21 mouse cellular contexts compared by ENCODE assay signal in genomic region chr16:90208996-90209395, GRCm38 (mm10). TPM values are rescaled to one million over a fixed set of nuclear protein-coding genes. Genes with fewer than 3 reads are reported as not detected.
DNase-seq lines count a peak whose midpoint lies in the region; ATAC-seq and TF ChIP-seq lines count a peak whose summit lies in the region.
"Had no signal": no experiment of that assay in that cellular context is flagged by ENCODE, and none has a peak within 500 bp of the region (broad histone marks: within the 10 kb centered on the region; RNA-seq: fewer than 3 reads in every experiment).

No protein-coding gene starts in this region.

- peaks cover 2% of the 10 kb centered on the region; the same call in 1 of the 2 replicates for H3K4me1 ChIP-seq in lung, postnatal 0 days (ENCODE audit: insufficient read depth, low read depth, low read length)
- H3K4me1 ChIP-seq: embryonic facial prominence, embryonic 10.5 days; embryonic facial prominence, embryonic 12.5 days; forebrain, embryonic 13.5 days; forebrain, embryonic 15.5 days had no signal

- no peaks in the 10 kb centered on the region for H3K9me3 ChIP-seq in lung, postnatal 0 days (ENCODE audit: low read length)
- H3K9me3 ChIP-seq: embryonic facial prominence, embryonic 10.5 days; embryonic facial prominence, embryonic 12.5 days; forebrain, embryonic 13.5 days; forebrain, embryonic 15.5 days had no signal

- WGBS in lung, postnatal 0 days = 55% methylated on average over 3 of the region's 3 CpGs

- no peaks in the 10 kb centered on the region for H3K27me3 ChIP-seq in lung, postnatal 0 days (replicated peaks; ENCODE audit: insufficient read depth, low read length)
- H3K27me3 ChIP-seq: embryonic facial prominence, embryonic 12.5 days; forebrain, embryonic 13.5 days; forebrain, embryonic 15.5 days; Patski had no signal

- H3K4me3 ChIP-seq in lung, postnatal 0 days (ENCODE audit: low read depth, low read length) = no peak overlapping the region
- H3K4me3 ChIP-seq: embryonic facial prominence, embryonic 10.5 days; embryonic facial prominence, embryonic 12.5 days; forebrain, embryonic 13.5 days; forebrain, embryonic 15.5 days had no signal

- no peak for TF ChIP-seq EP300 in lung, postnatal 0 days (IDR thresholded peaks at IDR 0.05)

- peak overlapping the region; percentile 38 for H3K27ac ChIP-seq in lung, postnatal 0 days (ENCODE audit: low read length)
- H3K27ac ChIP-seq: embryonic facial prominence, embryonic 10.5 days; embryonic facial prominence, embryonic 12.5 days; forebrain, embryonic 13.5 days; forebrain, embryonic 15.5 days had no signal

- H3K4me2 ChIP-seq in lung, postnatal 0 days (replicated peaks; ENCODE audit: low read depth, low read length) = no peak overlapping the region
- H3K4me2 ChIP-seq: embryonic facial prominence, embryonic 12.5 days; forebrain, embryonic 13.5 days; forebrain, embryonic 15.5 days had no signal

- H3K36me3 ChIP-seq in lung, postnatal 0 days (ENCODE audit: insufficient read depth, low read length) = no peaks in the 10 kb centered on the region
- H3K36me3 ChIP-seq: embryonic facial prominence, embryonic 10.5 days; embryonic facial prominence, embryonic 12.5 days; forebrain, embryonic 15.5 days had no signal

- no peak for DNase-seq in lung, postnatal 0 days (ENCODE audit: low spot score)
- DNase-seq in lung, postnatal 10 days = no peak
- peak; percentile 66 for DNase-seq in Muller cell, postnatal 12 days (ENCODE audit: inconsistent ontology term)
- DNase-seq in embryo, embryonic 10.5 days (ENCODE audit: low spot score) = no peak
- DNase-seq: adrenal gland, adult 8-10 months; adrenal gland, postnatal 14 days; adrenal gland, postnatal 36 days; cerebellum, adult 11 months; cerebellum, adult 18-20 months; cerebellum, adult 8-10 months; cerebellum, adult 9-11 months; cerebellum, postnatal 14 days; cerebellum, postnatal 36 days; forebrain, postnatal 0 days had no signal

- H3K9ac ChIP-seq in lung, postnatal 0 days (replicated peaks; ENCODE audit: low read depth) = no peak overlapping the region
- H3K9ac ChIP-seq: embryonic facial prominence, embryonic 12.5 days; forebrain, embryonic 13.5 days; forebrain, embryonic 15.5 days; forebrain, postnatal 0 days had no signal

- TF ChIP-seq CTCF in lung, postnatal 0 days (IDR thresholded peaks at IDR 0.05) = no peak

- ATAC-seq in lung, postnatal 0 days = peak; percentile 65
- ATAC-seq in granulocyte monocyte progenitor cell, adult 5-6 weeks (replicated peaks; ENCODE audit: poor library complexity, severe bottlenecking) = peak; percentile 42; the same call in 1 of the 2 replicates
- ATAC-seq: activated CD4-positive, CD25-positive, alpha-beta regulatory T cell, adult 4 months; forebrain, embryonic 13.5 days; forebrain, embryonic 15.5 days; forebrain, postnatal 0 days; Patski had no signal

RNA-seq across cellular contexts. Expression of gene Sod1, which starts 11.6 kb away (rescaled TPM):
- 1,664 and 1,843 TPM in 2 replicates for polyA plus RNA-seq in lung, postnatal 0 days (2015; fragmentation: Nextera tagmentation; extraction: Ambion mirVana)
- total RNA-seq in granulocyte monocyte progenitor cell, adult 5-6 weeks (2014; fragmentation: Nextera tagmentation) = 616 and 651 TPM in 2 replicates
- 639 and 762 TPM in 2 replicates for total RNA-seq in granulocyte monocyte progenitor cell, adult 5-6 weeks (2017)
